Mouse (Mus musculus) myocyte (in vitro differentiated cells): Measurements from ENCODE around the gene Ttc39d. TPM values are rescaled to one million over a fixed set of nuclear protein-coding genes. Genes with fewer than 3 reads are reported as not detected.
"Not testable (repeated sequence)": the region's sequence is repeated elsewhere in the genome, so short reads cannot be mapped to it uniquely, and the experiment has no call there.

ENCODE experiments used
- H3K27me3 ChIP-seq: one replicate; pipeline ENCODE4 v1.6.1; 2011; ENCODE audit not compliant: control insufficient read depth, insufficient read depth, insufficient read length
- H3K36me3 ChIP-seq: one replicate; pipeline ENCODE4 v1.6.1; 2011; ENCODE audit not compliant: control insufficient read depth, insufficient read depth
- H3K4me2 ChIP-seq: one replicate; pipeline ENCODE4 v1.6.1; 2011; ENCODE audit warnings: low read depth, control low read depth
- H3K4me3 ChIP-seq: one replicate; pipeline ENCODE4 v1.5.1; 2011; ENCODE audit warnings: mild to moderate bottlenecking, control low read depth, moderate library complexity
- H3K79me2 ChIP-seq: one replicate; pipeline ENCODE4 v1.6.1; 2011; ENCODE audit not compliant: control insufficient read depth, insufficient read depth
- H3ac ChIP-seq: one replicate; pipeline ENCODE4 v1.6.1; 2011; ENCODE audit not compliant: control insufficient read depth, insufficient read length
- CEBPB ChIP-seq: IDR thresholded peaks from 2 replicates; pipeline ENCODE4 v1.6.1; 2011; ENCODE audit warnings: mild to moderate bottlenecking, moderate library complexity; ENCODE audit not compliant: poor library complexity, insufficient read depth, severe bottlenecking
- E2F4 ChIP-seq: IDR thresholded peaks from one replicate; pipeline ENCODE4 v1.6.1; 2011; ENCODE audit warnings: mild to moderate bottlenecking, control low read depth, moderate library complexity; ENCODE audit not compliant: insufficient read depth
- MAX ChIP-seq: IDR thresholded peaks from one replicate; pipeline ENCODE4 v1.6.1; 2011; ENCODE audit warnings: low read depth, mild to moderate bottlenecking, control low read depth
- MYOD1 ChIP-seq, 3 experiments: IDR thresholded peaks; one replicate each; pipeline ENCODE4 v1.6.1; 2011; ENCODE audit warnings: control low read depth in 2 of 3, low read depth in 2 of 3, mild to moderate bottlenecking in 2 of 3, moderate library complexity in 1 of 3; ENCODE audit not compliant: insufficient read length in 2 of 3, control insufficient read depth in 1 of 3
- MYOG ChIP-seq, 3 experiments: IDR thresholded peaks; one replicate each; pipeline ENCODE4 v1.6.1; 2011; ENCODE audit warnings: control low read depth in 2 of 3, low read depth in 2 of 3, mild to moderate bottlenecking in 2 of 3; ENCODE audit not compliant: insufficient read length in 2 of 3, control insufficient read depth in 1 of 3, insufficient read depth in 1 of 3
- POLR2A ChIP-seq: IDR thresholded peaks from one replicate; pipeline ENCODE4 v1.6.1; 2011; ENCODE audit warnings: low read depth, mild to moderate bottlenecking, control low read depth, moderate library complexity; ENCODE audit not compliant: insufficient read length
- POLR2AphosphoS2 ChIP-seq: IDR thresholded peaks from one replicate; pipeline ENCODE4 v1.6.1; 2011; ENCODE audit warnings: low read depth, control low read depth; ENCODE audit not compliant: insufficient read length
- REST ChIP-seq: IDR thresholded peaks from one replicate; pipeline ENCODE4 v1.6.1; 2011; ENCODE audit warnings: mild to moderate bottlenecking, control low read depth, moderate library complexity; ENCODE audit not compliant: insufficient read depth, insufficient read length
- SRF ChIP-seq: IDR thresholded peaks from one replicate; pipeline ENCODE4 v1.6.1; 2011; ENCODE audit warnings: low read depth; ENCODE audit not compliant: control insufficient read depth, insufficient read length
- TCF12 ChIP-seq: IDR thresholded peaks from one replicate; pipeline ENCODE4 v1.6.1; 2011; ENCODE audit warnings: mild to moderate bottlenecking, control low read depth; ENCODE audit not compliant: poor library complexity, insufficient read depth, severe bottlenecking
- TCF3 ChIP-seq: IDR thresholded peaks from one replicate; pipeline ENCODE4 v1.6.1; 2011; ENCODE audit warnings: low read depth, control low read depth; ENCODE audit not compliant: insufficient read length
- USF1 ChIP-seq: IDR thresholded peaks from one replicate; pipeline ENCODE4 v1.6.1; 2011; ENCODE audit warnings: low read depth, mild to moderate bottlenecking, control low read depth, moderate library complexity
- polyA plus RNA-seq: library from polyadenylated mRNA; unstranded; fragments of >200 nt; fragmentation: generic; extraction: Trizol; gene quantifications from one replicate; pipeline ENCODE4 v1.2.1, GENCODE M21; 2012; ENCODE audit warnings: missing spikeins

Gene Ttc39d
- polyA plus RNA-seq, 1 experiment = 0.01 TPM

DNA sequence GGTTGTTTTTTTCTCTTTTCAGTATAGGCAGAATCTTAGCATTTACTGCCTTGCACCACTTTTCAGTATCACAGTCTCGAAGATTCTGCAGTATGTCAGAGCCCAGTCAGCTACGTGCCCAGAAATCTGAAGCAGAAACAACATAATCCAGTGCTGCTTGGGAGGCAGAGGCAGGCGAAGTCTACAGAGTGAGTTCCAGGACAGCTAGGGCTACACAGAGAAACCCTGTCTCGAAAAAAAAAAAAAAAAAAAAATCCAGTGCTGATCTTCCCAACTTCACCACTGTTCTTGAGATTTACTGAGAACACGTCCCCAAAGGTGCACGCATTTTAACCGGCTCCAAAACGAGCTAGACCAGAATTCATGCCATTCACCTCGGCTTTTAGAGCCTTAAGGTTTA, 16.6 kb downstream of the Ttc39d start:
- H3K27me3 ChIP-seq = no peaks in the 10 kb centered on the region
- peak overlapping the region; percentile 49 for H3ac ChIP-seq
- peaks cover 4% of the 10 kb centered on the region for H3K36me3 ChIP-seq
- H3K4me2 ChIP-seq = peak overlapping the region; percentile 81
- TF ChIP-seq TCF12 = no peak
- TF ChIP-seq E2F4 = no peak
- TF ChIP-seq MYOD1 (IDR thresholded peaks at IDR 0.05; ENCODE audit: control insufficient read depth in 1 of 3, insufficient read length in 2 of 3, low read depth in 2 of 3) = no peak
- no peak for TF ChIP-seq MYOG (IDR thresholded peaks at IDR 0.05; ENCODE audit: control insufficient read depth in 1 of 3, insufficient read depth in 1 of 3, insufficient read length in 2 of 3, low read depth in 2 of 3)
- no peak for TF ChIP-seq SRF
- TF ChIP-seq REST = no peak
- no peak for TF ChIP-seq USF1
- TF ChIP-seq CEBPB = no peak
- no peak for TF ChIP-seq POLR2AphosphoS2
- TF ChIP-seq TCF3 = no peak
- TF ChIP-seq MAX = no peak
- TF ChIP-seq POLR2A = no peak
- no peaks in the 10 kb centered on the region for H3K79me2 ChIP-seq
- peak overlapping the region; percentile 54 for H3K4me3 ChIP-seq

DNA sequence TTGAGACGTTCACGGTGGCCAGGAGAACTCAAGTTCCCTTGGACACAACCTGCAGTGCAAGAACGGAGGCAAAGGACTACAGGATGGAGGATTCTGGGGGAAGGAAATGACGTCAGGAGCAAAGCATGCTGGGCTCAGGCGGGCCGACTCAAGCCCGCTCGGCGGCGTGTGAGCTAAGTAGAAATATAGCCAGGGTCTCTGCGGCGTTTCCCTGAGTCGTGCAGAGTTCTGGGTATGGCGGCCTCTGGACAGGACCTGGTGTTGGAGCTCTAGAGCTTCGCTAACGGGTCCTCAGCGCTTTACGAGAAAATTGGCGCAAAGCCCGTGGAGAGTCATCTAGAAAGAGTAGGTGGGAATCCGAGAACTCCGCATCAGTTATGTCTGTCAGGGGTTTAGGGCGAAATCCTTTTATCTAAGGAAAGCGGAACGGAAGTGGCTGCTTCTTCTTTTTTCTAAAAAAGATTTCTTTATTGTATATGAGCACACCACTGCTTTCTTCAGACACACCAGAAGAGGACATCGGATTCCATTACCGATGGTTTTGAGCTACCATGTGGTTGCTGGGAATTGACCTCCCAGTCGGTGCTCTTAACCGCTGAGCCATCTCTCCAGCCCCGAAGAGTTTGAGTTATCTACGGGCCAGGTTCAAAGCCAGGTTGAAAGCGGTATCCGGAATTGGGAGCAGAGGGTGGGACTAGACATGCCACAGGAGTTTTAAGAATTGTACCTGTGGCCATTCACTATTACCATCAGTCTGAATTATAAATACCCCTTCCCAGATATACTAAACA, 17.3 kb downstream of the Ttc39d start, which contains the start of gene Gemin6:
Gene Gemin6, plus strand, starts transcription at position 116 of the 791 bp plus-strand sequence.
- Histone ChIP-seq H3K27me3 (no peaks in the 10 kb centered on the region), H3K4me2 (peak within 1 kb of the TSS; percentile 81)

DNA sequence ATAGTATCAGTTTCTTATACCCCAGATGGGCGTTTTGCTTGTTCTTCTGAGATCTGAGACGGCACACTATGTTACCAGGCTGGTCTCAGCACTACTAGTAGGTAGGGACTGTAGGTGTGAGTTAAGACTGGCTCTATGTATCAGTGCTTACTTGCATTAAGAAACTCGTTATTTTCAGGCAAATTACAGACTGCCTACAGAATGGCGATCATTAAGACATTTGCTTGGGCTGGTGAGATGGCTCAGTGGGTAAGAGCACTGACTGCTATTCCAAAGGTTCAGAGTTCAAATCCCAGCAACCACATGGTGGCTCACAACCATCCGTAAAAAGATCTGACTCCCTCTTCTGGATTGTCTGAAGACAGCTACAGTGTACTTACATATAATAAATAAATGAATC, 17.9 kb downstream of the Ttc39d start:
- Histone ChIP-seq H3K4me2 (peak overlapping the region; percentile 81), H3K4me3 (peak overlapping the region; percentile 54)
- not testable (repeated sequence) for H3K79me2 ChIP-seq, H3K27me3 ChIP-seq, H3K36me3 ChIP-seq, H3ac ChIP-seq

More for the DNA sequence above, 17.3 kb downstream of the Ttc39d start, which contains the start of gene Gemin6:
- no peaks in the 10 kb centered on the region for H3K79me2 ChIP-seq
- peak within 1 kb of the TSS; percentile 49 for H3ac ChIP-seq
- peaks cover 4% of the 10 kb centered on the region for H3K36me3 ChIP-seq
- TF ChIP-seq USF1 = no peak
- TF ChIP-seq POLR2A = peak; percentile 77
- no peak for TF ChIP-seq SRF
- no peak for TF ChIP-seq CEBPB
- TF ChIP-seq POLR2AphosphoS2 = peak; percentile 72
- TF ChIP-seq TCF12 = no peak
- no peak for TF ChIP-seq TCF3
- no peak for TF ChIP-seq MYOG (IDR thresholded peaks at IDR 0.05; ENCODE audit: control insufficient read depth in 1 of 3, insufficient read depth in 1 of 3, insufficient read length in 2 of 3, low read depth in 2 of 3)
- peak; percentile 92 for TF ChIP-seq E2F4
- TF ChIP-seq REST = no peak
- no peak for TF ChIP-seq MYOD1 (IDR thresholded peaks at IDR 0.05; ENCODE audit: control insufficient read depth in 1 of 3, insufficient read length in 2 of 3, low read depth in 2 of 3)
- peak; percentile 31 for TF ChIP-seq MAX
- peak within 1 kb of the TSS; percentile 54 for H3K4me3 ChIP-seq

DNA sequence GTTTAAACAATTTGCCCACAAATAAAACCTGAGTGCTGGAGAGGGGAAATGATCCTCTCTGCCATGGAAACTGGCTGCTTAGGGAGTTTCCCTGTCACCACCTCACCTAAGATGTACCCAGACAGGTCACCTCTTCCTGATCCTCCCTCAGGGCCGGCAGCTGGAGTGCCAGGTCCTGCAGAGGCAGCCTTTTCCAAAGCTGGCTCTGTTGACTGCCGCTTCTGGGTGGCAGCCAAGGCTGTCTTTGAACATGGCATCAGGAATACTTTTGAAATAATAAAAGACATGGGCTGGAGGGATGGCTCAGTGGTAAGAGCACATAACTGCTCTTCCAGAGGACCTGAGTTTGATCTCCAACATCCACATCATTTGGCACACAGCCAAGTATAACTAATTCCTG, 22.1 kb downstream of the Ttc39d start:
- no peak for TF ChIP-seq MYOG (IDR thresholded peaks at IDR 0.05; ENCODE audit: control insufficient read depth in 1 of 3, insufficient read depth in 1 of 3, insufficient read length in 2 of 3, low read depth in 2 of 3)
- no peak for TF ChIP-seq POLR2AphosphoS2
- TF ChIP-seq TCF3 = no peak
- no peak for TF ChIP-seq CEBPB
- no peak for TF ChIP-seq REST
- TF ChIP-seq MYOD1 (IDR thresholded peaks at IDR 0.05; ENCODE audit: control insufficient read depth in 1 of 3, insufficient read length in 2 of 3, low read depth in 2 of 3) = no peak
- TF ChIP-seq TCF12 = no peak
- TF ChIP-seq MAX = no peak
- TF ChIP-seq SRF = no peak
- Histone ChIP-seq H3K4me2 (no peak overlapping the region), H3K79me2 (no peaks in the 10 kb centered on the region), H3ac (no peak overlapping the region), H3K36me3 (peaks cover 4% of the 10 kb centered on the region), H3K27me3 (no peaks in the 10 kb centered on the region), H3K4me3 (no peak overlapping the region)

DNA sequence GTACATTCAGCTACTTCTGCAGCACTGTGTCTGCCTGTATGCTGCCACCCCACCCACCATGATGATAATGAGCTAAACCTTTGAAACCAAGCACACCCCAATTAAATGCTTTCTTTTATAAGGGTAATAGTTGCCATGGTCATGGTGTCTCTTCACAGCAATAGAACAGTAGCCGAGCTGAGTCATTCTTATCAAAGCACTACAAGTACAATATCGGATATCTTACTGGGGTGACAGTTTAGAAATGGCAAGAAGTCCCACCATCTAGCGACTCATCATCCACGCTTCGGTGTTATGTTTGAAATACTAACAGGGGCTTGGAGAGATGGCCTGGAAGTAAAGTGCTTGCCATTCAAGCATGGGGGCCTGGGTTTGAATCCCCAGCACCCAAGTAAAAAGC, 26.6 kb downstream of the Ttc39d start:
- no peak overlapping the region for H3K4me2 ChIP-seq

More for the DNA sequence above, 26.6 kb downstream of the Ttc39d start:
- Histone ChIP-seq H3K36me3 (no peaks in the 10 kb centered on the region), H3K4me3 (no peak overlapping the region), H3K79me2 (no peaks in the 10 kb centered on the region), H3ac (no peak overlapping the region), H3K27me3 (no peaks in the 10 kb centered on the region)
- TF ChIP-seq POLR2AphosphoS2 (no peak), MAX (no peak), MYOG (IDR thresholded peaks at IDR 0.05; ENCODE audit: control insufficient read depth in 1 of 3, insufficient read depth in 1 of 3, insufficient read length in 2 of 3, low read depth in 2 of 3) (no peak), TCF3 (no peak), USF1 (no peak), CEBPB (no peak), SRF (no peak), E2F4 (no peak), REST (no peak), MYOD1 (IDR thresholded peaks at IDR 0.05; ENCODE audit: control insufficient read depth in 1 of 3, insufficient read length in 2 of 3, low read depth in 2 of 3) (no peak), TCF12 (no peak), POLR2A (no peak)
